Mouse (Mus musculus): ENCODE results near the gene BC030867. TPM values are rescaled to one million over a fixed set of nuclear protein-coding genes. Genes with fewer than 3 reads are reported as not detected.

BC030867 gene
- total RNA-seq (2015; ENCODE audit: low replicate concordance) = 3.8 and 5.0 TPM in 2 replicates
- 4.1 and 7.2 TPM in 2 replicates for total RNA-seq (2017; ENCODE audit: low replicate concordance)

- peak; percentile 88 for ATAC-seq (replicated peaks; ENCODE audit: low FRiP score, poor library complexity, severe bottlenecking)
Observed at GRCm38 (mm10) chr11:102248630-102249230, at the start of gene BC030867. BC030867 (plus strand) TSS chr11:102248882.

GRCm38 (mm10) chr11:102199856-102200255 lies 48.8 kb upstream of the BC030867 start:
- ATAC-seq (replicated peaks; ENCODE audit: low FRiP score, poor library complexity, severe bottlenecking) = no peak

GRCm38 (mm10) chr11:102201408-102201821 lies 47.3 kb upstream of the BC030867 start:
- no peak for ATAC-seq (replicated peaks; ENCODE audit: low FRiP score, poor library complexity, severe bottlenecking)

- no peak for ATAC-seq (replicated peaks; ENCODE audit: low FRiP score, poor library complexity, severe bottlenecking)
Observed at GRCm38 (mm10) chr11:102206481-102206880, 42.2 kb upstream of the BC030867 start.

- no peak for ATAC-seq (replicated peaks; ENCODE audit: low FRiP score, poor library complexity, severe bottlenecking)
Observed at GRCm38 (mm10) chr11:102207825-102208777, 40.6 kb upstream of the BC030867 start.

- no peak for ATAC-seq (replicated peaks; ENCODE audit: low FRiP score, poor library complexity, severe bottlenecking)
Observed at GRCm38 (mm10) chr11:102208846-102209245, 39.8 kb upstream of the BC030867 start.

GRCm38 (mm10) chr11:102209742-102210141 lies 38.9 kb upstream of the BC030867 start:
- peak; percentile 32; the same call in 1 of the 2 replicates for ATAC-seq (replicated peaks; ENCODE audit: low FRiP score, poor library complexity, severe bottlenecking)

- no peak for ATAC-seq (replicated peaks; ENCODE audit: low FRiP score, poor library complexity, severe bottlenecking)
Observed at GRCm38 (mm10) chr11:102210185-102210584, 38.5 kb upstream of the BC030867 start.

GRCm38 (mm10) chr11:102211011-102211410 lies 37.7 kb upstream of the BC030867 start:
- ATAC-seq (replicated peaks; ENCODE audit: low FRiP score, poor library complexity, severe bottlenecking) = no peak

GRCm38 (mm10) chr11:102211936-102212341 lies 36.7 kb upstream of the BC030867 start:
- no peak for ATAC-seq (replicated peaks; ENCODE audit: low FRiP score, poor library complexity, severe bottlenecking)

GRCm38 (mm10) chr11:102214430-102215156 lies 34.1 kb upstream of the BC030867 start:
- no peak for ATAC-seq (replicated peaks; ENCODE audit: low FRiP score, poor library complexity, severe bottlenecking)

- no peak for ATAC-seq (replicated peaks; ENCODE audit: low FRiP score, poor library complexity, severe bottlenecking)
Observed at GRCm38 (mm10) chr11:102215511-102215910, 33.2 kb upstream of the BC030867 start.

- no peak for ATAC-seq (replicated peaks; ENCODE audit: low FRiP score, poor library complexity, severe bottlenecking)
Observed at GRCm38 (mm10) chr11:102216056-102216885, 32.4 kb upstream of the BC030867 start.

GRCm38 (mm10) chr11:102216886-102217240 lies 31.8 kb upstream of the BC030867 start:
- no peak for ATAC-seq (replicated peaks; ENCODE audit: low FRiP score, poor library complexity, severe bottlenecking)

- ATAC-seq (replicated peaks; ENCODE audit: low FRiP score, poor library complexity, severe bottlenecking) = no peak
Observed at GRCm38 (mm10) chr11:102217396-102217795, 31.3 kb upstream of the BC030867 start.

GRCm38 (mm10) chr11:102217876-102218430 lies 30.7 kb upstream of the BC030867 start:
- ATAC-seq (replicated peaks; ENCODE audit: low FRiP score, poor library complexity, severe bottlenecking) = no peak

- peak; percentile 15; the same call in 1 of the 2 replicates for ATAC-seq (replicated peaks; ENCODE audit: low FRiP score, poor library complexity, severe bottlenecking)
Observed at GRCm38 (mm10) chr11:102218783-102219182, 29.9 kb upstream of the BC030867 start.

GRCm38 (mm10) chr11:102219247-102219993 lies 29.3 kb upstream of the BC030867 start:
- ATAC-seq (replicated peaks; ENCODE audit: low FRiP score, poor library complexity, severe bottlenecking) = no peak
